Comparison of ENCODE assay signal across 23 mouse cellular contexts in genomic region chr11:11667922-11668290, GRCm38 (mm10). TPM values are rescaled to one million over a fixed set of nuclear protein-coding genes. Genes with fewer than 3 reads are reported as not detected.
DNase-seq lines count a peak whose midpoint lies in the region; ATAC-seq and TF ChIP-seq lines count a peak whose summit lies in the region.
"Had no signal": no experiment of that assay in that cellular context is flagged by ENCODE, and none has a peak within 500 bp of the region (broad histone marks: within the 10 kb centered on the region; RNA-seq: fewer than 3 reads in every experiment).

No protein-coding gene starts in this region.

- no peak for ATAC-seq in heart, postnatal 0 days (ENCODE audit: insufficient read depth, low read depth)
- ATAC-seq: forebrain, embryonic 15.5 days; hindbrain, postnatal 0 days had no signal

- no peaks in the 10 kb centered on the region for H3K4me1 ChIP-seq in heart, postnatal 0 days (ENCODE audit: control insufficient read depth, insufficient read depth)
- peaks cover 28% of the 10 kb centered on the region for H3K4me1 ChIP-seq in bone marrow macrophage, adult 2 months (ENCODE audit: control insufficient read depth, insufficient read depth, low read length)
- H3K4me1 ChIP-seq in forebrain, embryonic 10.5 days = no peaks in the 10 kb centered on the region
- H3K4me1 ChIP-seq: forebrain, embryonic 15.5 days; midbrain, embryonic 10.5 days had no signal

- no peak for TF ChIP-seq CTCF in heart, postnatal 0 days (IDR thresholded peaks at IDR 0.05; ENCODE audit: low read depth)
- no peak for TF ChIP-seq CTCF in bone marrow macrophage, adult 2 months (IDR thresholded peaks at IDR 0.05; ENCODE audit: low read depth, low read length)

- H3K4me2 ChIP-seq in heart, postnatal 0 days (ENCODE audit: low read depth, low read length) = no peak overlapping the region
- H3K4me2 ChIP-seq: forebrain, embryonic 15.5 days; heart, embryonic 11.5 days; liver, embryonic 15.5 days had no signal

- H3K4me3 ChIP-seq in heart, postnatal 0 days (ENCODE audit: low read depth, low read length) = no peak overlapping the region
- H3K4me3 ChIP-seq in bone marrow macrophage, adult 2 months (ENCODE audit: insufficient read depth, low read length) = no peak overlapping the region
- H3K4me3 ChIP-seq in macrophage (ENCODE audit: inconsistent target) = no peak overlapping the region
- H3K4me3 ChIP-seq in forebrain, embryonic 10.5 days = no peak overlapping the region
- H3K4me3 ChIP-seq: forebrain, embryonic 15.5 days; liver, embryonic 15.5 days; midbrain, embryonic 10.5 days had no signal

- intact Hi-C loops in left cerebral cortex, postnatal 25 days (cut with DNase I) = no loop called here

- no peaks in the 10 kb centered on the region for H3K79me2 ChIP-seq in macrophage (ENCODE audit: inconsistent target)

- H3K36me3 ChIP-seq in heart, postnatal 0 days (replicated peaks; ENCODE audit: control insufficient read depth, insufficient read depth, low read length) = no peaks in the 10 kb centered on the region
- H3K36me3 ChIP-seq in macrophage (ENCODE audit: inconsistent target) = no peaks in the 10 kb centered on the region
- no peaks in the 10 kb centered on the region for H3K36me3 ChIP-seq in forebrain, embryonic 10.5 days (replicated peaks)
- H3K36me3 ChIP-seq: forebrain, embryonic 15.5 days; liver, embryonic 15.5 days; midbrain, embryonic 10.5 days had no signal

- no peaks in the 10 kb centered on the region for H3K27me3 ChIP-seq in heart, postnatal 0 days (ENCODE audit: control insufficient read depth, insufficient read depth, low read length)
- no peaks in the 10 kb centered on the region for H3K27me3 ChIP-seq in forebrain, embryonic 10.5 days (ENCODE audit: poor library complexity, severe bottlenecking)
- H3K27me3 ChIP-seq: forebrain, embryonic 15.5 days; liver, embryonic 15.5 days had no signal

- WGBS in heart, postnatal 0 days = 80% methylated on average over 3 of the region's 3 CpGs
- WGBS in macrophage (ENCODE audit: missing documents) = 27% methylated on average over 3 of the region's 3 CpGs
- 98% methylated on average over 3 of the region's 3 CpGs for WGBS in forebrain, embryonic 10.5 days

- H3K27ac ChIP-seq in heart, postnatal 0 days (ENCODE audit: low read depth) = peak overlapping the region; percentile 8; the same call in 1 of the 2 replicates
- peak overlapping the region; percentile 83 for H3K27ac ChIP-seq in bone marrow macrophage, adult 2 months (ENCODE audit: insufficient read depth, low read depth, low read length)
- peak overlapping the region; percentile 80 for H3K27ac ChIP-seq in macrophage
- no peak overlapping the region for H3K27ac ChIP-seq in forebrain, embryonic 10.5 days
- H3K27ac ChIP-seq: forebrain, embryonic 15.5 days; hindbrain, postnatal 0 days; midbrain, embryonic 10.5 days had no signal

- TF ChIP-seq POLR2A in bone marrow macrophage, adult 2 months (IDR thresholded peaks at IDR 0.05; ENCODE audit: borderline replicate concordance, low read depth, low read length) = no peak

- no peak for DNase-seq in heart, postnatal 0 days (ENCODE audit: low spot score)
- no peak for DNase-seq in heart, adult 8-10 months (ENCODE audit: low spot score)
- peak; percentile 71 for DNase-seq in thymus, postnatal 25 days
- no peak for DNase-seq in forebrain, embryonic 10.5 days (ENCODE audit: extremely low spot score, low spot score)
- DNase-seq in layer of hippocampus, adult 8-10 months (ENCODE audit: low spot score in 2 of 2) = no peak
- DNase-seq in left cerebral cortex, postnatal 25 days (ENCODE audit: low spot score in 2 of 2) = no peak
- DNase-seq: cerebellum, adult 11-12 months; cerebellum, postnatal 25 days; gastrocnemius, postnatal 36 days; heart, postnatal 4 days; kidney, adult 2 months; kidney, postnatal 14 days; layer of hippocampus, postnatal 36 days; left cerebral cortex, postnatal 4 days; lung, postnatal 14 days had no signal

- no peaks in the 10 kb centered on the region for H3K9me3 ChIP-seq in heart, postnatal 0 days (replicated peaks; ENCODE audit: control insufficient read depth, low read length)
- no peaks in the 10 kb centered on the region for H3K9me3 ChIP-seq in forebrain, embryonic 10.5 days
- H3K9me3 ChIP-seq: forebrain, embryonic 15.5 days; liver, embryonic 15.5 days; midbrain, embryonic 10.5 days had no signal

- no peak for TF ChIP-seq EP300 in heart, postnatal 0 days (IDR thresholded peaks at IDR 0.05; ENCODE audit: low read depth)

- no peak overlapping the region for H3K9ac ChIP-seq in heart, postnatal 0 days (replicated peaks; ENCODE audit: low read depth, low read length)
- H3K9ac ChIP-seq: forebrain, embryonic 15.5 days; liver, embryonic 15.5 days had no signal

RNA-seq across cellular contexts. Expression of gene Ikzf1, which starts 16.9 kb away (rescaled TPM):
- 1.0 and 12.9 TPM in 2 replicates for total RNA-seq in heart, postnatal 0 days (2014; rRNA removed; ENCODE audit: low replicate concordance)
- polyA plus RNA-seq in heart, postnatal 0 days (2015; fragmentation: Nextera tagmentation; extraction: Ambion mirVana) = 0.19 and 0.21 TPM in 2 replicates
- total RNA-seq in heart, adult 8-10 months (2022) = 1 to 10 TPM in 3 of 4 experiments, under 1 TPM in 1; 0.92 to 1.7 (median 1.4) TPM
- polyA plus RNA-seq in bone marrow macrophage, adult 2 months (2012; ENCODE audit: insufficient read depth, insufficient read length, missing spikeins) = 49.9 and 55.8 TPM in 2 replicates
- total RNA-seq in macrophage (2018; cell fraction: chromatin; rRNA removed) = 100 to 1,000 TPM in 5 of 26 experiments, 10 to 100 TPM in 21; 37.4 to 229 (median 70.3) TPM
- total RNA-seq in macrophage (2018; cell fraction: cytosol; rRNA removed) = 100 to 1,000 TPM in 1 of 26 experiments, 10 to 100 TPM in 25; 39.3 to 122 (median 50.4) TPM
- total RNA-seq in macrophage (2018; cell fraction: nucleus; rRNA removed) = 100 to 1,000 TPM in 7 of 26 experiments, 10 to 100 TPM in 19; 43.7 to 239 (median 75.0) TPM
- polyA plus RNA-seq in macrophage (2018) = 28.8 to 37.3 TPM (median 32.7 TPM) in 3 replicates
- polyA plus RNA-seq in forebrain, embryonic 10.5 days (2016; fragmentation: Nextera tagmentation; extraction: Ambion mirVana) = 3.0 and 4.2 TPM in 2 replicates
- total RNA-seq in layer of hippocampus, adult 8-10 months (2022) = 10 to 100 TPM in 2 of 4 experiments, 1 to 10 TPM in 2; 1.5 to 10.9 (median 6.8) TPM
- 1 to 10 TPM; 3.1 to 4.0 TPM for total RNA-seq in left cerebral cortex, postnatal 25 days (2021)

RNA-seq across cellular contexts. Expression of gene 4930512M02Rik, which starts 40.3 kb away (rescaled TPM):
- not detected in 2 replicates for total RNA-seq in heart, postnatal 0 days (2014; rRNA removed; ENCODE audit: low replicate concordance)
- polyA plus RNA-seq in heart, postnatal 0 days (2015; fragmentation: Nextera tagmentation; extraction: Ambion mirVana) = not detected in 2 replicates
- total RNA-seq in heart, adult 8-10 months (2022) = not detected
- not detected in 2 replicates for polyA plus RNA-seq in bone marrow macrophage, adult 2 months (2012; ENCODE audit: insufficient read depth, insufficient read length, missing spikeins)
- total RNA-seq in macrophage (2018; cell fraction: chromatin; rRNA removed) = not detected
- not detected for total RNA-seq in macrophage (2018; cell fraction: cytosol; rRNA removed)
- not detected for total RNA-seq in macrophage (2018; cell fraction: nucleus; rRNA removed)
- polyA plus RNA-seq in macrophage (2018) = not detected in 3 replicates
- not detected in 2 replicates for polyA plus RNA-seq in forebrain, embryonic 10.5 days (2016; fragmentation: Nextera tagmentation; extraction: Ambion mirVana)
- not detected for total RNA-seq in layer of hippocampus, adult 8-10 months (2022)
- total RNA-seq in left cerebral cortex, postnatal 25 days (2021) = not detected
- total RNA-seq: gastrocnemius, postnatal 36 days; heart, postnatal 4 days; hindbrain, postnatal 0 days; layer of hippocampus, postnatal 36 days; left cerebral cortex, postnatal 4 days had no signal
- polyA plus RNA-seq: forebrain, embryonic 15.5 days; heart, embryonic 11.5 days; hindbrain, postnatal 0 days; kidney, adult 2 months; liver, embryonic 15.5 days; midbrain, embryonic 10.5 days; neural tube, embryonic 14.5 days had no signal
